Mouse (Mus musculus): Measurements from ENCODE around the gene Adarb2.

DNA sequence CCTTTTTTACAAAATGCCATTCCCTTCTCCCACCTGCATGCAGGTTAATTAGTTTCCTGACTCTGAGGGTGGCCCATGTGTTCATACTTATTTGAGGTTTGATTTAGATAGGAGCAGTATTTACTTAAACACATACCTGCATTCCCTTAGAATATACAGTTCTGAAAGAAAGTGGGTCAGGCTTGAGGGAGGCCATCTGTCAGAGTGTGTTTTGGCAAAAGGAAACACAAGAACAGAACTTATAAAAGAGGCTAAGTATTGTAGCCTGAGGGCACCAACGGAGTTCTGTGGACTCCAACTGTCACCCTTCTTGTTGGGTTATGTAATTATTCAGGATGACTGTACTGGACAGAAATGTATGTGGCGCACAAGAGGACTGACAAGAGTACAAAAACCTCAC, 349.6 kb downstream of the Adarb2 start:
- TF ChIP-seq POLR2A (IDR thresholded peaks at IDR 0.05; ENCODE audit: insufficient read depth, low read depth, low read length) (no peak), CTCF (IDR thresholded peaks at IDR 0.05; ENCODE audit: insufficient read depth, low read depth, low read length) (no peak)

Measured in olfactory bulb, adult 2 months (tissue).